Mouse (Mus musculus): ENCODE data around the gene Lef1. TPM values are rescaled to one million over a fixed set of nuclear protein-coding genes. Genes with fewer than 3 reads are reported as not detected.

Gene Lef1
- polyA plus RNA-seq, 1 experiment: not detected

- Histone ChIP-seq H3K4me1 (ENCODE audit: control insufficient read depth, insufficient read depth, low read length) (0 out of 2 replicates have a peak, but pooled peaks cover 2% of the 10 kb centered on the region), H3K4me3 (ENCODE audit: insufficient read depth, low read length) (no peak overlapping the region), H3K27ac (ENCODE audit: insufficient read depth, low read depth, low read length) (no peak overlapping the region)
- TF ChIP-seq CTCF (IDR thresholded peaks at IDR 0.05; ENCODE audit: low read depth, low read length): no peak
- TF ChIP-seq POLR2A (IDR thresholded peaks at IDR 0.05; ENCODE audit: borderline replicate concordance, low read depth, low read length): no peak
These were observed 2.8 kb downstream of the Lef1 start for GRCm38 (mm10) chr3:131113029-131113428.

- Histone ChIP-seq H3K4me1 (ENCODE audit: control insufficient read depth, insufficient read depth, low read length) (0 out of 2 replicates have a peak, but pooled peaks cover 2% of the 10 kb centered on the region), H3K4me3 (ENCODE audit: insufficient read depth, low read length) (no peak overlapping the region), H3K27ac (ENCODE audit: insufficient read depth, low read depth, low read length) (no peak overlapping the region)
- TF ChIP-seq CTCF (IDR thresholded peaks at IDR 0.05; ENCODE audit: low read depth, low read length) (no peak), POLR2A (IDR thresholded peaks at IDR 0.05; ENCODE audit: borderline replicate concordance, low read depth, low read length) (no peak)
These were observed 5.8 kb downstream of the Lef1 start for GRCm38 (mm10) chr3:131116116-131116515.

GRCm38 (mm10) chr3:131117352-131117751 lies 7.1 kb downstream of the Lef1 start:
- Histone ChIP-seq H3K4me3 (ENCODE audit: insufficient read depth, low read length) (no peak overlapping the region), H3K27ac (ENCODE audit: insufficient read depth, low read depth, low read length) (no peak overlapping the region)
- TF ChIP-seq CTCF (IDR thresholded peaks at IDR 0.05; ENCODE audit: low read depth, low read length): no peak
- TF ChIP-seq POLR2A (IDR thresholded peaks at IDR 0.05; ENCODE audit: borderline replicate concordance, low read depth, low read length): no peak

GRCm38 (mm10) chr3:131117883-131118282 lies 7.6 kb downstream of the Lef1 start:
- Histone ChIP-seq H3K27ac (ENCODE audit: insufficient read depth, low read depth, low read length) (no peak overlapping the region), H3K4me3 (ENCODE audit: insufficient read depth, low read length) (no peak overlapping the region), H3K4me1 (ENCODE audit: control insufficient read depth, insufficient read depth, low read length) (0 out of 2 replicates have a peak, but pooled peaks cover 2% of the 10 kb centered on the region)
- TF ChIP-seq CTCF (IDR thresholded peaks at IDR 0.05; ENCODE audit: low read depth, low read length) (no peak), POLR2A (IDR thresholded peaks at IDR 0.05; ENCODE audit: borderline replicate concordance, low read depth, low read length) (no peak)

More at GRCm38 (mm10) chr3:131117352-131117751, 7.1 kb downstream of the Lef1 start:
- 0 out of 2 replicates have a peak, but pooled peaks cover 2% of the 10 kb centered on the region for H3K4me1 ChIP-seq (ENCODE audit: control insufficient read depth, insufficient read depth, low read length)

GRCm38 (mm10) chr3:131119435-131119834 lies 9.2 kb downstream of the Lef1 start:
- Histone ChIP-seq H3K4me3 (ENCODE audit: insufficient read depth, low read length) (no peak overlapping the region), H3K27ac (ENCODE audit: insufficient read depth, low read depth, low read length) (no peak overlapping the region), H3K4me1 (ENCODE audit: control insufficient read depth, insufficient read depth, low read length) (0 out of 2 replicates have a peak, but pooled peaks cover 2% of the 10 kb centered on the region)
- TF ChIP-seq CTCF (IDR thresholded peaks at IDR 0.05; ENCODE audit: low read depth, low read length): no peak
- no peak for TF ChIP-seq POLR2A (IDR thresholded peaks at IDR 0.05; ENCODE audit: borderline replicate concordance, low read depth, low read length)

GRCm38 (mm10) chr3:131123501-131123900 lies 13.2 kb downstream of the Lef1 start:
- no peak for TF ChIP-seq CTCF (IDR thresholded peaks at IDR 0.05; ENCODE audit: low read depth, low read length)
- TF ChIP-seq POLR2A (IDR thresholded peaks at IDR 0.05; ENCODE audit: borderline replicate concordance, low read depth, low read length): no peak

GRCm38 (mm10) chr3:131125873-131126272 lies 15.6 kb downstream of the Lef1 start:
- Histone ChIP-seq H3K4me1 (ENCODE audit: control insufficient read depth, insufficient read depth, low read length) (no peaks in the 10 kb centered on the region), H3K4me3 (ENCODE audit: insufficient read depth, low read length) (no peak overlapping the region), H3K27ac (ENCODE audit: insufficient read depth, low read depth, low read length) (no peak overlapping the region)
- no peak for TF ChIP-seq POLR2A (IDR thresholded peaks at IDR 0.05; ENCODE audit: borderline replicate concordance, low read depth, low read length)
- TF ChIP-seq CTCF (IDR thresholded peaks at IDR 0.05; ENCODE audit: low read depth, low read length): no peak

More at GRCm38 (mm10) chr3:131123501-131123900, 13.2 kb downstream of the Lef1 start:
- Histone ChIP-seq H3K27ac (ENCODE audit: insufficient read depth, low read depth, low read length) (no peak overlapping the region), H3K4me1 (ENCODE audit: control insufficient read depth, insufficient read depth, low read length) (no peaks in the 10 kb centered on the region), H3K4me3 (ENCODE audit: insufficient read depth, low read length) (no peak overlapping the region)

GRCm38 (mm10) chr3:131126438-131126837 lies 16.2 kb downstream of the Lef1 start:
- Histone ChIP-seq H3K27ac (ENCODE audit: insufficient read depth, low read depth, low read length) (no peak overlapping the region), H3K4me1 (ENCODE audit: control insufficient read depth, insufficient read depth, low read length) (no peaks in the 10 kb centered on the region), H3K4me3 (ENCODE audit: insufficient read depth, low read length) (no peak overlapping the region)
- TF ChIP-seq CTCF (IDR thresholded peaks at IDR 0.05; ENCODE audit: low read depth, low read length) (no peak), POLR2A (IDR thresholded peaks at IDR 0.05; ENCODE audit: borderline replicate concordance, low read depth, low read length) (no peak)

- no peak for TF ChIP-seq POLR2A (IDR thresholded peaks at IDR 0.05; ENCODE audit: borderline replicate concordance, low read depth, low read length)
- TF ChIP-seq CTCF (IDR thresholded peaks at IDR 0.05; ENCODE audit: low read depth, low read length): no peak
- Histone ChIP-seq H3K4me3 (ENCODE audit: insufficient read depth, low read length) (no peak overlapping the region), H3K4me1 (ENCODE audit: control insufficient read depth, insufficient read depth, low read length) (peaks cover under 1% of the 10 kb centered on the region), H3K27ac (ENCODE audit: insufficient read depth, low read depth, low read length) (no peak overlapping the region)
These were observed 23.7 kb downstream of the Lef1 start for GRCm38 (mm10) chr3:131134003-131134402.

- TF ChIP-seq CTCF (IDR thresholded peaks at IDR 0.05; ENCODE audit: low read depth, low read length): no peak
- TF ChIP-seq POLR2A (IDR thresholded peaks at IDR 0.05; ENCODE audit: borderline replicate concordance, low read depth, low read length): no peak
- Histone ChIP-seq H3K4me1 (ENCODE audit: control insufficient read depth, insufficient read depth, low read length) (peaks cover 12% of the 10 kb centered on the region), H3K4me3 (ENCODE audit: insufficient read depth, low read length) (no peak overlapping the region), H3K27ac (ENCODE audit: insufficient read depth, low read depth, low read length) (no peak overlapping the region)
These were observed 25.2 kb downstream of the Lef1 start for GRCm38 (mm10) chr3:131135434-131135833.

Data from bone marrow macrophage, adult 2 months (primary cell).